Mouse (Mus musculus): ENCODE measurements around the gene Tm4sf5.
"Not testable (repeated sequence)": the region's sequence is repeated elsewhere in the genome, so short reads cannot be mapped to it uniquely, and the experiment has no call there.

The Tm4sf5 gene

GRCm38 (mm10) chr11:70518923-70519322 lies 13.9 kb downstream of the Tm4sf5 start, which contains the start of gene Gltpd2:
Gene Gltpd2 (plus strand): TSS chr11:70519196.
- no peaks in the 10 kb centered on the region for H3K27me3 ChIP-seq (ENCODE audit: control insufficient read depth, insufficient read depth, low read length, poor library complexity, severe bottlenecking)
- H3K36me3 ChIP-seq (ENCODE audit: control insufficient read depth, insufficient read depth, low read length, poor library complexity, severe bottlenecking), result no peaks in the 10 kb centered on the region

GRCm38 (mm10) chr11:70520178-70520769 lies 15.2 kb downstream of the Tm4sf5 start:
- no peaks in the 10 kb centered on the region for H3K27me3 ChIP-seq (ENCODE audit: control insufficient read depth, insufficient read depth, low read length, poor library complexity, severe bottlenecking)
- no peaks in the 10 kb centered on the region for H3K36me3 ChIP-seq (ENCODE audit: control insufficient read depth, insufficient read depth, low read length, poor library complexity, severe bottlenecking)
- no peak for DNase-seq (ENCODE audit: low read depth, low spot score)

More at GRCm38 (mm10) chr11:70518923-70519322, 13.9 kb downstream of the Tm4sf5 start, which contains the start of gene Gltpd2:
- DNase-seq (ENCODE audit: low read depth, low spot score), result no peak

DNA sequence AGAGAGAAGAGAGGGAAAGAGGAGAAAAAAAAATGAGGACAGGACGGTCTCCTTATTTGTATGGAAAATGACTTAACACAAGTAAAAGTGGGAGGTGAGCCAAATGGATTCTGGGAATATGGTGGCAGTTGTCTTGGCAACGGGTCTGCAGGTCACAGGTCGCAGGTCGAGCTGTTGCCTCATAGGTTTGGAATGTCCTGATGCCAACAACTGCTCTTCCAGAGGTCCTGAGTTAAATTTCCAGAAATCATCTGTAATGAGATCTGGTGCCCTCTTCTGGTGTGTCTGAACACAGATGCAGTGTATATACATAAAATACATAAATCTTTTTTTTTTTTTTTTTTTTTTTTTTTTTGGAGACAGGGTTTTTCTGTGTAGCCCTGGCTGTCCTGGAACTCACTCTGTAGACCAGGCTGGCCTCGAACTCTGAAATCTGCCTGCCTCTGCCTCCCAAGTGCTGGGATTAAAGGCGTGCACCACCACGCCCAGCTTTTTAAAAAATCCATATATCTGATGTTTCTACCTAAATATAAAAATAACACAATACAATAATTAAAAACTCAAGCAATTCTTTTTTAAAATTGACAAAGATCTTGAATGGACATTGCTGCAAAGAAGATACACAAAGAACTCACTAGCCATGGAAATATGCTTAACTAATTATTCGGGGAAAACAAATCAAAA lies 18.4 kb downstream of the Tm4sf5 start:
- H3K27me3 ChIP-seq (ENCODE audit: control insufficient read depth, insufficient read depth, low read length, poor library complexity, severe bottlenecking); H3K36me3 ChIP-seq (ENCODE audit: control insufficient read depth, insufficient read depth, low read length, poor library complexity, severe bottlenecking); DNase-seq (ENCODE audit: low read depth, low spot score): not testable (repeated sequence)

DNA sequence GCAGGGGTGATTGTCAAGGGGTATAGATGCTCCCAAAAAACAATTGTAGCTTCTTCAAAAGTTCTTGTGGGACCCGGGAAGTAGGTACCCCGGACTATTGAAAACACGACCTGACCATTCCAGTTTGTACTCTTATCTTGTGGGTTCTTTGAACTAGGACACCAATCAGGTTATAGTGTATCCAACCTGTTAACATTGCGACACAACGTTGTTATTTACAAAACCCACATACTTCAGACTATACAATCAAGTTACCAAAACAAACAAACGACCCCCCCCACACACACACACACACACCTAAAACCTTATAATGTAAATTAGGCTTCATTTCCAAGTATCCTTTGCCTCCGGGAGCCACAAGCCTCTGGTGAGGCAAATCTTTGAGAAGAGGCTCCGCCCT lies 19.7 kb downstream of the Tm4sf5 start:
- Histone ChIP-seq H3K27me3 (ENCODE audit: control insufficient read depth, insufficient read depth, low read length, poor library complexity, severe bottlenecking) (no peaks in the 10 kb centered on the region; the same call in 1 of the 2 replicates), H3K36me3 (ENCODE audit: control insufficient read depth, insufficient read depth, low read length, poor library complexity, severe bottlenecking) (peaks cover 6% of the 10 kb centered on the region; the same call in 1 of the 2 replicates)
- DNase-seq (ENCODE audit: low read depth, low spot score), result no peak

GRCm38 (mm10) chr11:70525184-70525678 lies 20.2 kb downstream of the Tm4sf5 start, which contains the start of gene Psmb6:
Gene Psmb6 (plus strand): TSS chr11:70525367.
- DNase-seq (ENCODE audit: low read depth, low spot score), result peak; percentile 97
- Histone ChIP-seq H3K27me3 (ENCODE audit: control insufficient read depth, insufficient read depth, low read length, poor library complexity, severe bottlenecking) (no peaks in the 10 kb centered on the region; the same call in 1 of the 2 replicates), H3K36me3 (ENCODE audit: control insufficient read depth, insufficient read depth, low read length, poor library complexity, severe bottlenecking) (peaks cover 6% of the 10 kb centered on the region; the same call in 1 of the 2 replicates)

GRCm38 (mm10) chr11:70525726-70526125 lies 20.7 kb downstream of the Tm4sf5 start:
- Histone ChIP-seq H3K36me3 (ENCODE audit: control insufficient read depth, insufficient read depth, low read length, poor library complexity, severe bottlenecking) (peaks cover 6% of the 10 kb centered on the region; the same call in 1 of the 2 replicates), H3K27me3 (ENCODE audit: control insufficient read depth, insufficient read depth, low read length, poor library complexity, severe bottlenecking) (no peaks in the 10 kb centered on the region; the same call in 1 of the 2 replicates)
- no peak for DNase-seq (ENCODE audit: low read depth, low spot score)

DNA sequence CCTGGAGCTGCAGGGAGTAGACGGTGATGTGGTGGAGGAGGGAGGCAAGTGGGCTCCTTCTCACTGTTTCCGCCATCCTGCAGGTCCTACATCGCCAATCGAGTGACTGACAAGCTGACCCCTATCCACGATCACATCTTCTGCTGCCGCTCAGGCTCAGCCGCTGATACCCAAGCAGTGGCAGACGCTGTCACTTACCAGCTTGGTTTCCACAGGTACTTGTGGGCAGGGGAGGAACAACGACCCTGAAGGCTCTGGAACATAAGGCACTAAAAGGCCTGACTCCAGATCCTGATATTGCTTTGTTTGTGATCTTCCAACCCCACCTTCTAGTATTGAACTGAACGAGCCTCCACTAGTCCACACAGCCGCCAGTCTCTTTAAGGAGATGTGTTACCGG lies 21.2 kb downstream of the Tm4sf5 start:
- H3K27me3 ChIP-seq (ENCODE audit: control insufficient read depth, insufficient read depth, low read length, poor library complexity, severe bottlenecking), result no peaks in the 10 kb centered on the region; the same call in 1 of the 2 replicates
- DNase-seq (ENCODE audit: low read depth, low spot score), result no peak
- peaks cover 6% of the 10 kb centered on the region; the same call in 1 of the 2 replicates for H3K36me3 ChIP-seq (ENCODE audit: control insufficient read depth, insufficient read depth, low read length, poor library complexity, severe bottlenecking)

DNA sequence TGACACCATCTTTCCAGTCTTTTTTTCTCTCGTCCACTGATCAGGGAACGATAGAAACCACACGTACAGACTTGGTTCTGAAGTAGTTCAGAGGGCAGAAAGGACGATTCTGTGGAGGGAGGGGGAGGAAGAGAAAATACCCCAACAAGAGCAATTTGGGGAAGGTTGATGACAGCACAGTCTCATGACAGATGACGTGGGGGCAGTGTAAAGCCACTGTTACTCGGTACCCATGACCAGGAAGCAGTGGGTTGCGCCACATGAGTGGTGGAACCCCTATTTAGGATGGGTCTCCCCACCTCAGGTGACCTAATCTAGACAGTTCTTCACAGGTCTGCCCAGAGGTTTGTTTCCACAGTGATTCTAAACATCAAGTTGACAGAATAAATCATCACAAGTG lies 23.6 kb downstream of the Tm4sf5 start:
- no peak for DNase-seq (ENCODE audit: low read depth, low spot score)
- H3K27me3 ChIP-seq (ENCODE audit: control insufficient read depth, insufficient read depth, low read length, poor library complexity, severe bottlenecking), result no peaks in the 10 kb centered on the region; the same call in 1 of the 2 replicates
- H3K36me3 ChIP-seq (ENCODE audit: control insufficient read depth, insufficient read depth, low read length, poor library complexity, severe bottlenecking), result peaks cover 6% of the 10 kb centered on the region; the same call in 1 of the 2 replicates

DNA sequence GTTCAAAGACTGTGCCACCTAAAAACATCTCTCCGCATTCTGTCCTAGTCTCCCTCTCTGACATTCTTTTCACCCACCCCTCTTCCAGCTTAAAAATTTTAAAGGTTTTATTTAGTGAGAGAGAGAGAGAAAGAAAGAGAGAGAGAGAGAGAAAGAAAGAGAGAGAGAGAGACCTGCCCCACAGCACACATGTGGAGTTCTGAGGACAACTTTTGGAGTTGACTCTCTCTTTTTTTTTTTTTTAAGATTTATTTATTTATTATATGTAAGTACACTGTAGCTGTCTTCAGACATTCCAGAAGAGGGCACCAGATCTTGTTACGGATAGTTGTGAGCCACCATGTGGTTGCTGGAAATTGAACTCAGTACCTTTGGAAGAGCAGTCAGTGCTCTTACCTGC lies 26.0 kb downstream of the Tm4sf5 start:
- not testable (repeated sequence) for H3K36me3 ChIP-seq (ENCODE audit: control insufficient read depth, insufficient read depth, low read length, poor library complexity, severe bottlenecking); DNase-seq (ENCODE audit: low read depth, low spot score); H3K27me3 ChIP-seq (ENCODE audit: control insufficient read depth, insufficient read depth, low read length, poor library complexity, severe bottlenecking)

GRCm38 (mm10) chr11:70532839-70533238 lies 27.8 kb downstream of the Tm4sf5 start, which contains the start of gene Gm40193:
Gene Gm40193 (minus strand): TSS chr11:70532939.
- no peaks in the 10 kb centered on the region for H3K36me3 ChIP-seq (ENCODE audit: control insufficient read depth, insufficient read depth, low read length, poor library complexity, severe bottlenecking)
- no peak for DNase-seq (ENCODE audit: low read depth, low spot score)
- H3K27me3 ChIP-seq (ENCODE audit: control insufficient read depth, insufficient read depth, low read length, poor library complexity, severe bottlenecking), result no peaks in the 10 kb centered on the region

DNA sequence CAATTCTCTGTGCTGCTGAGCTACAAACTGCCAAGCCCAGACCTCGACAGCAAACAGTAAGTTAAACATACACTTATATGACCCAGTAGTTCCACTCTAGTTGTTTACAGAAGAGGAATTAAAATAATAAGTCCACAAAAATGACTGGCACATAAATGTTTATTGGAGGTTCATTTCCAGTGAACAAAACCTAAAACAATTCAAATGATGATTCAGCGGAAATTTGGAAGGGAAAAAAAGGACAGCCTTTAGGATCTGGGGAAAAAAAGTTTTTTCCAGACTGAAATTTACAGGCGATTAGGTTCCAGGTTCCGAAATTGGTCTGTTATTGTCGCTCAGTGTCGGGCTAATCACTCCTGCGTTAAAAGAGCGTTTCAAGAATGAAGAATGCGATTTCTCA lies 34.4 kb downstream of the Tm4sf5 start:
- no peak for DNase-seq (ENCODE audit: low read depth, low spot score)
- Histone ChIP-seq H3K27me3 (ENCODE audit: control insufficient read depth, insufficient read depth, low read length, poor library complexity, severe bottlenecking) (no peaks in the 10 kb centered on the region), H3K36me3 (ENCODE audit: control insufficient read depth, insufficient read depth, low read length, poor library complexity, severe bottlenecking) (no peaks in the 10 kb centered on the region)

GRCm38 (mm10) chr11:70539877-70540587 lies 35.0 kb downstream of the Tm4sf5 start, which contains the start of gene Pld2:
Gene Pld2 (plus strand): TSS chr11:70540064.
- no peaks in the 10 kb centered on the region for H3K27me3 ChIP-seq (ENCODE audit: control insufficient read depth, insufficient read depth, low read length, poor library complexity, severe bottlenecking)
- no peaks in the 10 kb centered on the region for H3K36me3 ChIP-seq (ENCODE audit: control insufficient read depth, insufficient read depth, low read length, poor library complexity, severe bottlenecking)
- DNase-seq (ENCODE audit: low read depth, low spot score), result peak; percentile 83

DNA sequence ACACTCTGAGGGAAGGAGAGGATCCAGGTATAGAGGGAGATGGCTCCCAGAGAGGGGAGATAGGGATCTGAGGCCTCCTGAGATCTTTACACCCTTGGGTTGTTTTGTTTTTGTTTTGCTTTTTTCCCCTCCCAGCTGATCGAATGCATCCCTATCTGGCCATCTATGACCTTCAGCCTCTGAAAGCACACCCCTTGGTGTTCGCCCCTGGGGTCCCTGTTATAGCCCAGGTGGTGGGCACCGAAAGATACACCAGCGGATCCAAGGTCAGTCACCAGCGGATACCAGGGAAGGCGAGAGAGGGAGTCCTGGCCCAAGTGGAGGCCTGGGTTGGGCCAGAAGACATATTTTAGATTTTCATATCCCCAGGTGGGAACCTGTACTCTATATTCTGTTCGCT lies 35.9 kb downstream of the Tm4sf5 start:
- no peak for DNase-seq (ENCODE audit: low read depth, low spot score)
- no peaks in the 10 kb centered on the region for H3K27me3 ChIP-seq (ENCODE audit: control insufficient read depth, insufficient read depth, low read length, poor library complexity, severe bottlenecking)
- no peaks in the 10 kb centered on the region for H3K36me3 ChIP-seq (ENCODE audit: control insufficient read depth, insufficient read depth, low read length, poor library complexity, severe bottlenecking)

- H3K27me3 ChIP-seq (ENCODE audit: control insufficient read depth, insufficient read depth, low read length, poor library complexity, severe bottlenecking), result no peaks in the 10 kb centered on the region
- H3K36me3 ChIP-seq (ENCODE audit: control insufficient read depth, insufficient read depth, low read length, poor library complexity, severe bottlenecking), result no peaks in the 10 kb centered on the region
- no peak for DNase-seq (ENCODE audit: low read depth, low spot score)
These were observed 36.4 kb downstream of the Tm4sf5 start for GRCm38 (mm10) chr11:70541415-70541814.
